Mouse (Mus musculus): Measurements from ENCODE around the gene Bcar3. TPM values are rescaled to one million over a fixed set of nuclear protein-coding genes. Genes with fewer than 3 reads are reported as not detected.

The Bcar3 gene
- polyA plus RNA-seq, 1 experiment from 2014 or later = 6.9 TPM

- Histone ChIP-seq H3K4me2 (no peak overlapping the region), H3K4me3 (replicated peaks) (no peak overlapping the region), H3K9me3 (no peaks in the 10 kb centered on the region), H3K36me3 (peaks cover 64% of the 10 kb centered on the region), H3K27me3 (no peaks in the 10 kb centered on the region), H3K4me1 (replicated peaks) (no peaks in the 10 kb centered on the region), H3K9ac (replicated peaks) (no peak overlapping the region), H3K27ac (no peak overlapping the region)
- ATAC-seq (ENCODE audit: insufficient number of reproducible peaks, insufficient read depth, low FRiP score, low TSS enrichment, low read depth) = no peak
- WGBS = 84% methylated on average over 4 of the region's 4 CpGs
Observed at GRCm38 (mm10) chr3:122547469-122547868, 253.5 kb downstream of the Bcar3 start.

GRCm38 (mm10) chr3:122551174-122551573 is 257.2 kb downstream of the Bcar3 start:
- no peaks in the 10 kb centered on the region for H3K9me3 ChIP-seq
- no peak overlapping the region for H3K27ac ChIP-seq
- H3K4me3 ChIP-seq (replicated peaks) = no peak overlapping the region
- H3K4me1 ChIP-seq (replicated peaks) = no peaks in the 10 kb centered on the region
- H3K36me3 ChIP-seq = peaks cover 32% of the 10 kb centered on the region
- no peak for ATAC-seq (ENCODE audit: insufficient number of reproducible peaks, insufficient read depth, low FRiP score, low TSS enrichment, low read depth)
- no peak overlapping the region for H3K9ac ChIP-seq (replicated peaks)
- H3K27me3 ChIP-seq = no peaks in the 10 kb centered on the region
- H3K4me2 ChIP-seq = no peak overlapping the region
- 88% methylated on average over 3 of the region's 3 CpGs for WGBS

- Histone ChIP-seq H3K9me3 (no peaks in the 10 kb centered on the region), H3K36me3 (peaks cover 33% of the 10 kb centered on the region), H3K9ac (replicated peaks) (no peak overlapping the region), H3K4me1 (replicated peaks) (no peaks in the 10 kb centered on the region), H3K4me2 (no peak overlapping the region), H3K27ac (no peak overlapping the region), H3K27me3 (no peaks in the 10 kb centered on the region), H3K4me3 (replicated peaks) (no peak overlapping the region)
- 51% methylated on average over 2 of the region's 2 CpGs for WGBS
- no peak for ATAC-seq (ENCODE audit: insufficient number of reproducible peaks, insufficient read depth, low FRiP score, low TSS enrichment, low read depth)
Observed at GRCm38 (mm10) chr3:122557766-122558165, 263.8 kb downstream of the Bcar3 start.

- no peak overlapping the region for H3K4me3 ChIP-seq (replicated peaks)
- H3K27ac ChIP-seq = no peak overlapping the region
- no peak overlapping the region for H3K4me2 ChIP-seq
- H3K36me3 ChIP-seq = peaks cover 44% of the 10 kb centered on the region
- no peaks in the 10 kb centered on the region for H3K4me1 ChIP-seq (replicated peaks)
- 23% methylated on average over 7 of the region's 7 CpGs for WGBS
- no peaks in the 10 kb centered on the region for H3K9me3 ChIP-seq
- ATAC-seq (ENCODE audit: insufficient number of reproducible peaks, insufficient read depth, low FRiP score, low TSS enrichment, low read depth) = no peak
- no peak overlapping the region for H3K9ac ChIP-seq (replicated peaks)
- no peaks in the 10 kb centered on the region for H3K27me3 ChIP-seq
Observed at GRCm38 (mm10) chr3:122565285-122565684, 271.3 kb downstream of the Bcar3 start.

GRCm38 (mm10) chr3:122566112-122566511 is 272.2 kb downstream of the Bcar3 start:
- Histone ChIP-seq H3K9me3 (no peaks in the 10 kb centered on the region), H3K27ac (no peak overlapping the region), H3K4me1 (replicated peaks) (no peaks in the 10 kb centered on the region), H3K4me3 (replicated peaks) (no peak overlapping the region), H3K36me3 (peaks cover 41% of the 10 kb centered on the region), H3K27me3 (no peaks in the 10 kb centered on the region), H3K9ac (replicated peaks) (no peak overlapping the region), H3K4me2 (no peak overlapping the region)
- 68% methylated on average over 3 of the region's 3 CpGs for WGBS
- no peak for ATAC-seq (ENCODE audit: insufficient number of reproducible peaks, insufficient read depth, low FRiP score, low TSS enrichment, low read depth)

- 63% methylated on average over 4 of the region's 4 CpGs for WGBS
Observed at GRCm38 (mm10) chr3:122566549-122566948, 272.6 kb downstream of the Bcar3 start.

GRCm38 (mm10) chr3:122573426-122574286 is 279.7 kb downstream of the Bcar3 start:
- WGBS = 92% methylated on average over 5 of the region's 5 CpGs
- no peak overlapping the region for H3K9ac ChIP-seq (replicated peaks)
- H3K27ac ChIP-seq = no peak overlapping the region
- H3K9me3 ChIP-seq = 0 out of 2 replicates have a peak, but pooled peaks cover 3% of the 10 kb centered on the region
- H3K27me3 ChIP-seq = no peaks in the 10 kb centered on the region
- no peak for ATAC-seq (ENCODE audit: insufficient number of reproducible peaks, insufficient read depth, low FRiP score, low TSS enrichment, low read depth)
- H3K4me2 ChIP-seq = no peak overlapping the region
- 0 out of 2 replicates have a peak, but pooled peaks cover 4% of the 10 kb centered on the region for H3K4me1 ChIP-seq (replicated peaks)
- H3K4me3 ChIP-seq (replicated peaks) = no peak overlapping the region
- H3K36me3 ChIP-seq = peaks cover 8% of the 10 kb centered on the region

More at GRCm38 (mm10) chr3:122566549-122566948, 272.6 kb downstream of the Bcar3 start:
- Histone ChIP-seq H3K4me1 (replicated peaks) (no peaks in the 10 kb centered on the region), H3K27ac (no peak overlapping the region), H3K9ac (replicated peaks) (no peak overlapping the region), H3K4me2 (no peak overlapping the region), H3K9me3 (no peaks in the 10 kb centered on the region), H3K36me3 (peaks cover 37% of the 10 kb centered on the region), H3K27me3 (no peaks in the 10 kb centered on the region), H3K4me3 (replicated peaks) (no peak overlapping the region)
- no peak for ATAC-seq (ENCODE audit: insufficient number of reproducible peaks, insufficient read depth, low FRiP score, low TSS enrichment, low read depth)

- Histone ChIP-seq H3K9ac (replicated peaks) (no peak overlapping the region), H3K4me1 (replicated peaks) (0 out of 2 replicates have a peak, but pooled peaks cover 4% of the 10 kb centered on the region), H3K4me3 (replicated peaks) (no peak overlapping the region), H3K9me3 (0 out of 2 replicates have a peak, but pooled peaks cover 3% of the 10 kb centered on the region), H3K36me3 (peaks cover 10% of the 10 kb centered on the region), H3K27me3 (no peaks in the 10 kb centered on the region), H3K27ac (no peak overlapping the region), H3K4me2 (no peak overlapping the region)
- WGBS = 92% methylated on average over 1 of the region's 1 CpGs
- no peak for ATAC-seq (ENCODE audit: insufficient number of reproducible peaks, insufficient read depth, low FRiP score, low TSS enrichment, low read depth)
Observed at GRCm38 (mm10) chr3:122574921-122575320, 281.0 kb downstream of the Bcar3 start.

- Histone ChIP-seq H3K36me3 (peaks cover 9% of the 10 kb centered on the region), H3K27me3 (no peaks in the 10 kb centered on the region)
- ATAC-seq (ENCODE audit: insufficient number of reproducible peaks, insufficient read depth, low FRiP score, low TSS enrichment, low read depth) = no peak
Observed at GRCm38 (mm10) chr3:122577360-122577759, 283.4 kb downstream of the Bcar3 start.

More at GRCm38 (mm10) chr3:122577360-122577759, 283.4 kb downstream of the Bcar3 start:
- no peak overlapping the region for H3K4me3 ChIP-seq (replicated peaks)
- H3K4me2 ChIP-seq = no peak overlapping the region
- no peak overlapping the region for H3K9ac ChIP-seq (replicated peaks)
- 0 out of 2 replicates have a peak, but pooled peaks cover 4% of the 10 kb centered on the region for H3K4me1 ChIP-seq (replicated peaks)
- 0 out of 2 replicates have a peak, but pooled peaks cover 3% of the 10 kb centered on the region for H3K9me3 ChIP-seq
- no peak overlapping the region for H3K27ac ChIP-seq
